ENCODE assay signal across 13 mouse cellular contexts in the genomic region with DNA sequence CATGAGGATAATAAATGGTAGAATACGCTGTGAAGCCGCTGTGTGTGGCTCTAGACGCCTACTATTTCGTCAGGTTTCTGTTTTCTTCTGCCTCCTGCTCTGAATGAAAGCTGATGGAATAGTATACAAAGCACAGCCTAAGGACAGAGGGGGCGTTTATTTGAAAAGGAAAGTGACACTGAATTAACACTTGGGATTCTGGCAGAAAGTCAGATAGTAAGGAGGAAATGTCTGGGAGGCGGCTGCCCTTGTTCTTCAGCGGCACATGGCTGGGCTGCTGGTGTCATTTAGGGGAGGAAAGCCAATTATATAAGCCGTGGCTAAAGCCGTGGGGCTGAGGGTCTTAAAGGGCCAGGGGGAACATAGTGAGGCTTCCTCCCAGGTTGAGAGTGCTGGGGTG. TPM values are rescaled to one million over a fixed set of nuclear protein-coding genes. Genes with fewer than 3 reads are reported as not detected.
DNase-seq lines count a peak whose midpoint lies in the region; ATAC-seq and TF ChIP-seq lines count a peak whose summit lies in the region.
"Had no signal": no experiment of that assay in that cellular context is flagged by ENCODE, and none has a peak within 500 bp of the region (broad histone marks: within the 10 kb centered on the region; RNA-seq: fewer than 3 reads in every experiment).

No protein-coding gene starts in this region.

- H3K4me1 ChIP-seq in kidney, postnatal 0 days (replicated peaks; ENCODE audit: insufficient read depth, low read length) = no peaks in the 10 kb centered on the region
- H3K4me1 ChIP-seq in forebrain, embryonic 14.5 days (ENCODE audit: control insufficient read depth, insufficient read depth, low read length) = peaks cover 11% of the 10 kb centered on the region
- peaks cover 17% of the 10 kb centered on the region for H3K4me1 ChIP-seq in hindbrain, embryonic 15.5 days (replicated peaks)
- peaks cover 6% of the 10 kb centered on the region; the same call in 1 of the 2 replicates for H3K4me1 ChIP-seq in neural tube, embryonic 14.5 days (ENCODE audit: control insufficient read depth, insufficient read depth, low read length)
- 0 out of 2 replicates have a peak, but pooled peaks cover 3% of the 10 kb centered on the region for H3K4me1 ChIP-seq in intestine, embryonic 15.5 days (replicated peaks)
- H3K4me1 ChIP-seq: limb, embryonic 10.5 days had no signal

- no peaks in the 10 kb centered on the region for H3K9me3 ChIP-seq in kidney, postnatal 0 days (replicated peaks; ENCODE audit: low read length)
- H3K9me3 ChIP-seq in forebrain, embryonic 14.5 days (replicated peaks; ENCODE audit: control insufficient read depth, low read length) = no peaks in the 10 kb centered on the region
- H3K9me3 ChIP-seq in hindbrain, embryonic 15.5 days = no peaks in the 10 kb centered on the region
- H3K9me3 ChIP-seq in neural tube, embryonic 14.5 days (ENCODE audit: control insufficient read depth, low read length) = no peaks in the 10 kb centered on the region
- no peaks in the 10 kb centered on the region for H3K9me3 ChIP-seq in intestine, embryonic 15.5 days
- H3K9me3 ChIP-seq: limb, embryonic 10.5 days; megakaryocyte, embryonic 14.5 days had no signal

- intact Hi-C loops in gastrocnemius, postnatal 14 days (cut with DNase I; ENCODE audit: low total_unique reads) = no loop called here

- no peak overlapping the region for H3K9ac ChIP-seq in kidney, postnatal 0 days (ENCODE audit: low read depth, low read length)
- H3K9ac ChIP-seq in forebrain, embryonic 14.5 days (ENCODE audit: low read length) = 0 out of 2 replicates have a peak overlapping the region, but pooled peaks have one; percentile 29
- no peak overlapping the region for H3K9ac ChIP-seq in hindbrain, embryonic 15.5 days
- no peak overlapping the region for H3K9ac ChIP-seq in neural tube, embryonic 14.5 days (replicated peaks; ENCODE audit: low read depth, low read length)
- no peak overlapping the region for H3K9ac ChIP-seq in intestine, embryonic 15.5 days
- H3K9ac ChIP-seq: liver, postnatal 0 days had no signal

- no peak overlapping the region for H3K27ac ChIP-seq in kidney, postnatal 0 days
- H3K27ac ChIP-seq in forebrain, embryonic 14.5 days (ENCODE audit: low read depth, low read length) = no peak overlapping the region
- H3K27ac ChIP-seq in hindbrain, embryonic 15.5 days (replicated peaks) = peak overlapping the region; percentile 52
- no peak overlapping the region for H3K27ac ChIP-seq in neural tube, embryonic 14.5 days (ENCODE audit: low read depth, low read length)
- no peak overlapping the region for H3K27ac ChIP-seq in intestine, embryonic 15.5 days
- H3K27ac ChIP-seq: limb, embryonic 10.5 days had no signal

- H3K36me3 ChIP-seq in kidney, postnatal 0 days (ENCODE audit: insufficient read depth, low read length) = peaks cover 11% of the 10 kb centered on the region; the same call in 1 of the 2 replicates
- no peaks in the 10 kb centered on the region for H3K36me3 ChIP-seq in forebrain, embryonic 14.5 days (ENCODE audit: control insufficient read depth, insufficient read depth, low read length)
- no peaks in the 10 kb centered on the region for H3K36me3 ChIP-seq in hindbrain, embryonic 15.5 days
- H3K36me3 ChIP-seq in neural tube, embryonic 14.5 days (ENCODE audit: control insufficient read depth, insufficient read depth, low read length) = no peaks in the 10 kb centered on the region
- H3K36me3 ChIP-seq in intestine, embryonic 15.5 days = peaks cover 3% of the 10 kb centered on the region; the same call in 1 of the 2 replicates

- peak; percentile 47 for DNase-seq in kidney, postnatal 0 days (ENCODE audit: low spot score)
- no peak for DNase-seq in kidney, postnatal 10 days
- peak; percentile 74 for DNase-seq in forebrain, embryonic 14.5 days (ENCODE audit: low spot score)
- DNase-seq in gastrocnemius, postnatal 14 days = no peak
- DNase-seq: cerebellum, postnatal 14 days; heart, adult 18-20 months; liver, postnatal 0 days; thymus, postnatal 25 days had no signal

- WGBS in kidney, postnatal 0 days = 41% methylated on average over 9 of the region's 9 CpGs
- WGBS in forebrain, embryonic 14.5 days = 12% methylated on average over 9 of the region's 9 CpGs
- 13% methylated on average over 9 of the region's 9 CpGs for WGBS in hindbrain, embryonic 15.5 days
- 8% methylated on average over 9 of the region's 9 CpGs for WGBS in neural tube, embryonic 14.5 days
- WGBS in intestine, embryonic 15.5 days = 42% methylated on average over 9 of the region's 9 CpGs

- TF ChIP-seq CTCF in kidney, postnatal 0 days (IDR thresholded peaks at IDR 0.05; ENCODE audit: low read depth) = no peak

- no peaks in the 10 kb centered on the region for H3K27me3 ChIP-seq in kidney, postnatal 0 days (ENCODE audit: insufficient read depth, low read length)
- no peaks in the 10 kb centered on the region for H3K27me3 ChIP-seq in forebrain, embryonic 14.5 days (replicated peaks; ENCODE audit: control insufficient read depth, insufficient read depth, low read length)
- no peaks in the 10 kb centered on the region for H3K27me3 ChIP-seq in hindbrain, embryonic 15.5 days
- H3K27me3 ChIP-seq in neural tube, embryonic 14.5 days (ENCODE audit: control insufficient read depth, insufficient read depth, low read length) = no peaks in the 10 kb centered on the region
- no peaks in the 10 kb centered on the region for H3K27me3 ChIP-seq in intestine, embryonic 15.5 days (replicated peaks)
- H3K27me3 ChIP-seq: megakaryocyte, embryonic 14.5 days had no signal

- ATAC-seq in kidney, postnatal 0 days (replicated peaks; ENCODE audit: low FRiP score, low read depth) = no peak
- ATAC-seq in forebrain, embryonic 14.5 days = peak; percentile 71
- ATAC-seq in hindbrain, embryonic 15.5 days (ENCODE audit: low FRiP score, low read depth) = peak; percentile 66; the same call in 1 of the 2 replicates
- peak; percentile 59; the same call in 1 of the 2 replicates for ATAC-seq in neural tube, embryonic 14.5 days (ENCODE audit: low read depth)
- no peak for ATAC-seq in intestine, embryonic 15.5 days
- ATAC-seq: liver, postnatal 0 days had no signal

- H3K4me2 ChIP-seq in kidney, postnatal 0 days (ENCODE audit: low read length) = no peak overlapping the region
- no peak overlapping the region for H3K4me2 ChIP-seq in forebrain, embryonic 14.5 days (ENCODE audit: low read length)
- H3K4me2 ChIP-seq in hindbrain, embryonic 15.5 days = peak overlapping the region; percentile 14
- no peak overlapping the region for H3K4me2 ChIP-seq in neural tube, embryonic 14.5 days (ENCODE audit: low read depth, low read length)
- H3K4me2 ChIP-seq in intestine, embryonic 15.5 days (replicated peaks) = no peak overlapping the region

- H3K4me3 ChIP-seq in kidney, postnatal 0 days (replicated peaks; ENCODE audit: low read depth, low read length) = no peak overlapping the region
- no peak overlapping the region for H3K4me3 ChIP-seq in forebrain, embryonic 14.5 days (ENCODE audit: low read depth, low read length)
- H3K4me3 ChIP-seq in hindbrain, embryonic 15.5 days = no peak overlapping the region
- H3K4me3 ChIP-seq in neural tube, embryonic 14.5 days (ENCODE audit: low read depth, low read length) = no peak overlapping the region
- no peak overlapping the region for H3K4me3 ChIP-seq in intestine, embryonic 15.5 days (replicated peaks)
- H3K4me3 ChIP-seq: limb, embryonic 10.5 days; megakaryocyte, embryonic 14.5 days had no signal

RNA-seq across cellular contexts. Expression of gene Lrrc4, which starts 36.2 kb away (rescaled TPM):
- 0.66 and 0.80 TPM in 2 replicates for polyA plus RNA-seq in kidney, postnatal 0 days (2015; fragmentation: Nextera tagmentation; extraction: Ambion mirVana)
- 5.8 and 7.6 TPM in 2 replicates for polyA plus RNA-seq in forebrain, embryonic 14.5 days (2014; fragmentation: Nextera tagmentation; extraction: Ambion mirVana)
- 6.8 and 7.1 TPM in 2 replicates for polyA plus RNA-seq in hindbrain, embryonic 15.5 days (2015; fragmentation: Nextera tagmentation; extraction: Ambion mirVana)
- polyA plus RNA-seq in neural tube, embryonic 14.5 days (2014; fragmentation: Nextera tagmentation; extraction: Ambion mirVana) = 9.7 and 11.5 TPM in 2 replicates
- total RNA-seq in gastrocnemius, postnatal 14 days (2021) = under 1 TPM; 0.64 to 0.68 TPM
- polyA plus RNA-seq in intestine, embryonic 15.5 days (2015; fragmentation: Nextera tagmentation; extraction: Ambion mirVana) = 0.31 and 0.52 TPM in 2 replicates

Comparison
In these comparisons a context has a peak if more than half of its experiments do, and no peak if none do; other contexts are left out.
1. DNase-seq: peak in kidney, postnatal 0 days (single experiment) and forebrain, embryonic 14.5 days (single experiment); none in kidney, postnatal 10 days (single experiment) and gastrocnemius, postnatal 14 days (single experiment).
2. ATAC-seq: peak in forebrain, embryonic 14.5 days (single experiment), hindbrain, embryonic 15.5 days (single experiment) and neural tube, embryonic 14.5 days (single experiment); none in kidney, postnatal 0 days (single experiment) and intestine, embryonic 15.5 days (single experiment).